Comparison of ENCODE assay signal across 8 mouse cellular contexts in genomic region chr5:120710826-120711248, GRCm38 (mm10). TPM values are rescaled to one million over a fixed set of nuclear protein-coding genes. Genes with fewer than 3 reads are reported as not detected.
DNase-seq lines count a peak whose midpoint lies in the region; ATAC-seq and TF ChIP-seq lines count a peak whose summit lies in the region.

No protein-coding gene starts in this region.

- no peaks in the 10 kb centered on the region for H3K4me1 ChIP-seq in kidney, adult 2 months (ENCODE audit: control insufficient read depth, insufficient read depth, low read length)
- H3K4me1 ChIP-seq in ES-E14 (ENCODE audit: control insufficient read depth in 2 of 2, insufficient read depth in 2 of 2, low read length in 2 of 2, poor library complexity in 1 of 2): peaks cover 0 to 13% of the 10 kb centered on the region in 2 experiments; a peak in 2 of 4 replicates
- H3K4me1 ChIP-seq in forebrain, embryonic 10.5 days: peaks cover 48% of the 10 kb centered on the region
- peaks cover 17% of the 10 kb centered on the region for H3K4me1 ChIP-seq in limb, embryonic 14.5 days (ENCODE audit: control insufficient read depth, insufficient read depth, low read length)
- H3K4me1 ChIP-seq in stomach, postnatal 0 days (replicated peaks; ENCODE audit: control insufficient read depth, insufficient read depth): no peaks in the 10 kb centered on the region

- no peak overlapping the region for H3K9ac ChIP-seq in ES-E14 (ENCODE audit: insufficient read depth, low read depth, low read length, poor library complexity, severe bottlenecking)
- peak overlapping the region; percentile 59 for H3K9ac ChIP-seq in limb, embryonic 14.5 days (ENCODE audit: low read depth, low read length, severe bottlenecking)
- H3K9ac ChIP-seq in stomach, postnatal 0 days (ENCODE audit: low read length): peak overlapping the region; percentile 55

- no peaks in the 10 kb centered on the region for H3K9me3 ChIP-seq in ES-E14 (ENCODE audit: control insufficient read depth, insufficient read depth, low read depth, low read length)
- H3K9me3 ChIP-seq in forebrain, embryonic 10.5 days: no peaks in the 10 kb centered on the region
- no peaks in the 10 kb centered on the region for H3K9me3 ChIP-seq in limb, embryonic 14.5 days (ENCODE audit: control insufficient read depth, low read length)
- H3K9me3 ChIP-seq in stomach, postnatal 0 days (ENCODE audit: control insufficient read depth, low read length): no peaks in the 10 kb centered on the region

- TF ChIP-seq CTCF in kidney, adult 2 months (conservative IDR thresholded peaks at IDR 0.05; ENCODE audit: insufficient read depth, insufficient read length, low read depth, low read length): no peak
- TF ChIP-seq CTCF in stomach, postnatal 0 days (IDR thresholded peaks at IDR 0.05; ENCODE audit: low read depth): no peak

- no peak overlapping the region for H3K27ac ChIP-seq in kidney, adult 2 months (ENCODE audit: insufficient read depth, low read depth, low read length)
- no peak overlapping the region for H3K27ac ChIP-seq in ES-E14 (ENCODE audit: insufficient read depth, low read depth, low read length, poor library complexity, severe bottlenecking)
- H3K27ac ChIP-seq in forebrain, embryonic 10.5 days: peak overlapping the region; percentile 75
- no peak overlapping the region for H3K27ac ChIP-seq in limb, embryonic 14.5 days (replicated peaks; ENCODE audit: low read depth, low read length)
- no peak overlapping the region for H3K27ac ChIP-seq in stomach, postnatal 0 days (replicated peaks)

- no peak for TF ChIP-seq EP300 in stomach, postnatal 0 days (optimal IDR thresholded peaks at IDR 0.05)

- no peak for DNase-seq in kidney, adult 2 months
- no peak for DNase-seq in kidney, postnatal 14 days
- DNase-seq in ES-E14 (ENCODE audit: low read depth, low spot score): no peak
- no peak for DNase-seq in forebrain, embryonic 10.5 days (ENCODE audit: extremely low spot score, low spot score)
- DNase-seq in limb, embryonic 14.5 days (ENCODE audit: low spot score): no peak
- DNase-seq in stomach, postnatal 0 days (ENCODE audit: low spot score): no peak
- DNase-seq in spleen, postnatal 4 days (ENCODE audit: low spot score in 2 of 2): no peak
- no peak for DNase-seq in yolk sac, embryonic 10.5 days (ENCODE audit: low spot score)

- 1% methylated on average over 30 of the region's 34 CpGs for WGBS in kidney, adult 2 months
- WGBS in forebrain, embryonic 10.5 days: under 1% methylated on average over 34 of the region's 34 CpGs
- WGBS in limb, embryonic 14.5 days: under 1% methylated on average over 17 of the region's 34 CpGs
- 1% methylated on average over 27 of the region's 34 CpGs for WGBS in stomach, postnatal 0 days

- no peaks in the 10 kb centered on the region for H3K36me3 ChIP-seq in kidney, adult 2 months (ENCODE audit: control insufficient read depth, insufficient read depth, low read length)
- H3K36me3 ChIP-seq in ES-E14 (ENCODE audit: control insufficient read depth, insufficient read depth, low read length, poor library complexity, severe bottlenecking): no peaks in the 10 kb centered on the region
- no peaks in the 10 kb centered on the region for H3K36me3 ChIP-seq in forebrain, embryonic 10.5 days (replicated peaks)
- no peaks in the 10 kb centered on the region for H3K36me3 ChIP-seq in limb, embryonic 14.5 days (ENCODE audit: control insufficient read depth, insufficient read depth, low read length)
- no peaks in the 10 kb centered on the region for H3K36me3 ChIP-seq in stomach, postnatal 0 days (ENCODE audit: control insufficient read depth, insufficient read depth, low read length)

- TF ChIP-seq POLR2A in kidney, adult 2 months (IDR thresholded peaks at IDR 0.05; ENCODE audit: low read depth, low read length): no peak
- TF ChIP-seq POLR2A in limb, embryonic 14.5 days (IDR thresholded peaks at IDR 0.05; ENCODE audit: borderline replicate concordance, extremely low read depth, insufficient read depth, insufficient read length): no peak

- H3K4me3 ChIP-seq in kidney, adult 2 months (ENCODE audit: insufficient read depth, low read depth, low read length): peak overlapping the region; percentile 0; the same call in 1 of the 2 replicates
- peak overlapping the region; percentile 43 to 51 for H3K4me3 ChIP-seq in ES-E14 (ENCODE audit: insufficient read depth in 1 of 2, low read depth in 1 of 2, low read length in 2 of 2, poor library complexity in 1 of 2, severe bottlenecking in 1 of 2)
- H3K4me3 ChIP-seq in forebrain, embryonic 10.5 days: peak overlapping the region; percentile 64
- peak overlapping the region; percentile 49 for H3K4me3 ChIP-seq in limb, embryonic 14.5 days (replicated peaks; ENCODE audit: low read length)
- peak overlapping the region; percentile 43 for H3K4me3 ChIP-seq in stomach, postnatal 0 days (ENCODE audit: low read depth, low read length)

- H3K4me2 ChIP-seq in limb, embryonic 14.5 days (replicated peaks; ENCODE audit: low read depth, low read length, severe bottlenecking): peak overlapping the region; percentile 91
- peak overlapping the region; percentile 67 for H3K4me2 ChIP-seq in stomach, postnatal 0 days (replicated peaks; ENCODE audit: low read depth)

- ATAC-seq in limb, embryonic 14.5 days (ENCODE audit: low FRiP score, low read depth): no peak
- no peak; the same call in 1 of the 2 replicates for ATAC-seq in stomach, postnatal 0 days (ENCODE audit: low FRiP score, low TSS enrichment)

- peaks cover 2% of the 10 kb centered on the region for H3K27me3 ChIP-seq in kidney, adult 2 months (replicated peaks; ENCODE audit: control insufficient read depth, insufficient read depth, low read length)
- H3K27me3 ChIP-seq in forebrain, embryonic 10.5 days (ENCODE audit: poor library complexity, severe bottlenecking): peaks cover 98% of the 10 kb centered on the region
- peaks cover 60% of the 10 kb centered on the region for H3K27me3 ChIP-seq in limb, embryonic 14.5 days (ENCODE audit: control insufficient read depth, insufficient read depth, low read length)
- 0 out of 2 replicates have a peak, but pooled peaks cover 2% of the 10 kb centered on the region for H3K27me3 ChIP-seq in stomach, postnatal 0 days (ENCODE audit: control insufficient read depth, insufficient read depth, low read length)

- in situ Hi-C loops in ES-E14 (cut with MboI; ENCODE audit: low sequenced_read_pairs in 2 of 2, unreplicated experiment in 2 of 2): no loop called here

TF ChIP-seq in ES-E14, 5 proteins besides CTCF, POLR2A, EP300 and RAD21:
- TF ChIP-seq ZC3H11A (IDR thresholded peaks at IDR 0.05; ENCODE audit: borderline replicate concordance, low read depth, low read length): no peak
- no peak for TF ChIP-seq HCFC1 (IDR thresholded peaks at IDR 0.05; ENCODE audit: borderline replicate concordance, insufficient read depth, low read length)
- TF ChIP-seq MAFK (IDR thresholded peaks at IDR 0.05; ENCODE audit: insufficient read depth, low read depth, low read length): no peak

RNA-seq across cellular contexts. Expression of gene Dtx1, which starts 0.9 kb away (rescaled TPM):
- polyA plus RNA-seq in kidney, adult 2 months (2012; rRNA removed): 1.5 and 4.4 TPM in 2 replicates
- total RNA-seq in ES-E14 (2012; rRNA removed): 13.6 and 29.4 TPM in 2 replicates
- polyA plus RNA-seq in forebrain, embryonic 10.5 days (2016; fragmentation: Nextera tagmentation; extraction: Ambion mirVana): 1.3 and 2.0 TPM in 2 replicates
- polyA plus RNA-seq in limb, embryonic 14.5 days (2012; rRNA removed): 11.1 and 14.7 TPM in 2 replicates
- 3.9 and 5.5 TPM in 2 replicates for polyA plus RNA-seq in limb, embryonic 14.5 days (2014; fragmentation: Nextera tagmentation; extraction: Ambion mirVana)
- polyA plus RNA-seq in stomach, postnatal 0 days (2015; fragmentation: Nextera tagmentation; extraction: Ambion mirVana): 2.0 and 3.1 TPM in 2 replicates

RNA-seq across cellular contexts. Expression of gene Oas2, which starts 38.8 kb away (rescaled TPM):
- polyA plus RNA-seq in kidney, adult 2 months (2012; rRNA removed): 3.5 and 5.5 TPM in 2 replicates
- total RNA-seq in ES-E14 (2012; rRNA removed): 0.85 and 1.3 TPM in 2 replicates
- polyA plus RNA-seq in forebrain, embryonic 10.5 days (2016; fragmentation: Nextera tagmentation; extraction: Ambion mirVana): 0.11 TPM in 1 of 2 replicates, not detected in the other
- polyA plus RNA-seq in limb, embryonic 14.5 days (2012; rRNA removed): 1.1 and 1.5 TPM in 2 replicates
- 0.23 and 0.75 TPM in 2 replicates for polyA plus RNA-seq in limb, embryonic 14.5 days (2014; fragmentation: Nextera tagmentation; extraction: Ambion mirVana)
- 0.59 and 0.74 TPM in 2 replicates for polyA plus RNA-seq in stomach, postnatal 0 days (2015; fragmentation: Nextera tagmentation; extraction: Ambion mirVana)

Comparison
In these comparisons a context has a peak if more than half of its experiments do, and no peak if none do; other contexts are left out.
1. H3K4me3 ChIP-seq: peak in every context shown above with its lines; median percentile 64 in forebrain, embryonic 10.5 days; 49 in limb, embryonic 14.5 days; 47 in ES-E14; 43 in stomach, postnatal 0 days; 0 in kidney, adult 2 months.